Mouse (Mus musculus) heart, adult 2 months (tissue): ENCODE measurements around the gene Siglece. TPM values are rescaled to one million over a fixed set of nuclear protein-coding genes. Genes with fewer than 3 reads are reported as not detected.
A peak's percentile ranks its signal among the peaks of the same experiment; 100 is the strongest.
"Not testable (repeated sequence)": the region's sequence is repeated elsewhere in the genome, so short reads cannot be mapped to it uniquely, and the experiment has no call there.

Source experiments
- DNase-seq, 2 experiments: peaks; one replicate each; pipeline ENCODE4 v3.0.0; 2021
- H3K27ac ChIP-seq: fragments of 200-600 bp; 2 replicates; pipeline ENCODE4 v1.8.1; 2022
- H3K27me3 ChIP-seq: fragments of 200-500 bp; 2 replicates; pipeline ENCODE4 v1.6.1; 2012; ENCODE audit warnings: mild to moderate bottlenecking, low read length, inconsistent platforms, mixed read lengths; ENCODE audit not compliant: control insufficient read depth, insufficient read depth
- H3K36me3 ChIP-seq: fragments of 200-500 bp; 2 replicates; pipeline ENCODE4 v1.6.1; 2012; ENCODE audit warnings: low read length, inconsistent platforms; ENCODE audit not compliant: control insufficient read depth, insufficient read depth
- H3K4me1 ChIP-seq: fragments of 200-500 bp; 2 replicates; pipeline ENCODE4 v1.6.1; 2011; ENCODE audit warnings: low read length; ENCODE audit not compliant: control insufficient read depth, insufficient read depth
- H3K4me3 ChIP-seq: fragments of 200-600 bp; 2 replicates; pipeline ENCODE4 v1.8.1; 2022
- H3K79me2 ChIP-seq: fragments of 200-500 bp; replicated peaks from 2 replicates; pipeline ENCODE4 v1.6.1; 2012; ENCODE audit warnings: mild to moderate bottlenecking, inconsistent platforms, low read length, moderate library complexity, mixed read lengths; ENCODE audit not compliant: control insufficient read depth, insufficient read depth
- H3K9ac ChIP-seq: fragments of 200-500 bp; 2 replicates; pipeline ENCODE4 v1.6.1; 2012; ENCODE audit warnings: low read depth, mild to moderate bottlenecking, control low read depth, inconsistent platforms, low read length, mixed read lengths
- CTCF ChIP-seq: fragments of 200-600 bp; IDR thresholded peaks from 2 replicates; pipeline ENCODE4 v1.8.1; 2022; ENCODE audit warnings: antibody characterized with exemption, mild to moderate bottlenecking, moderate library complexity
- EP300 ChIP-seq: fragments of 200-500 bp; IDR thresholded peaks from 2 replicates; pipeline ENCODE4 v1.6.1; 2011; ENCODE audit warnings: low read depth, low read length, control low read depth; ENCODE audit not compliant: insufficient read depth
- POLR2A ChIP-seq: fragments of 200-500 bp; IDR thresholded peaks from 2 replicates; pipeline ENCODE4 v1.6.1; 2011; ENCODE audit warnings: mild to moderate bottlenecking, low read depth, low read length, control low read depth; ENCODE audit not compliant: insufficient read depth
- WGBS: fragments of 180-500 bp; shearing (Covaris S2); methylation state at CpG from one replicate; pipeline ENCODE4 v1.1.7; 2018; 5-methylcytosine and 5-hydroxymethylcytosine counted together
- intact Hi-C: fragments of 180-260 bp; cut with DNase I; formaldehyde crosslinking; loops from one replicate; pipeline ENCODE4 v1.15.1; 2025
- long read RNA-seq: library from polyadenylated mRNA; stranded (forward); transcript quantifications from one replicate; pipeline ENCODE4 v2.0.0, GENCODE M21; 2021
- polyA plus RNA-seq: library from polyadenylated mRNA; depleted of rRNA; stranded (reverse); fragments of >200 nt; gene quantifications from 2 replicates; pipeline ENCODE4 v1.2.3, GENCODE M21; 2012; rRNA removed
- total RNA-seq, 2 experiments: library from RNA; stranded (reverse); gene quantifications; 2 replicates each; pipeline ENCODE4 v1.2.3; 2021

Siglece gene
- total RNA-seq: 1 to 10 TPM; 1.6 to 1.9 TPM
- 1.7 and 2.1 TPM in 2 replicates for polyA plus RNA-seq
- long read RNA-seq, partial matches to known transcripts: 0 of 2 reads
- long read RNA-seq, other reads (novel, unspliced or antisense): 1 of 2 reads

DNA sequence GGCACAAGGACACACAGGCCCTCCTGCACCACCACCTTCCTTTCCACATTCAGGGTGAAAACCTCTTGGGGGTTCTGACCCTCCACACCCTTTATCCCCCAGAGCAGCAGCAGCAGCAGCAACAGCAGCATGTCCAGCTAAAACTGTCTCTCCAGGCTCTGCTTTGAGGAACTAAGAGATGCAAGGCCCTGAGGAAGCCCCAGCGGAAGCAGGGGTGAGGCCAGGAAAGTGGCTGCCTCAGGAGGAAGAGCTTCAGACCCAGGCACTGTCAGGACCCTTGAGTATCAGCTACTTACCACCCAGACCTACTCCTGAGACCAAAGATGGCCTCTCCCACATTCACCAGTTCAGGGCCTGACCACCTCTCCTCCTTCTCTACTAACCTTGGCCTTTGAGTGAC lies at the start of gene Siglece:
Gene Siglece (minus strand): TSS at position 160 of the 400 bp plus-strand sequence.
- no peaks in the 10 kb centered on the region; the same call in 1 of the 2 replicates for H3K4me1 ChIP-seq
- intact Hi-C loops: no loop called here
- H3K4me3 ChIP-seq: no peak within 1 kb of the TSS
- H3K79me2 ChIP-seq: no peaks in the 10 kb centered on the region
- no peaks in the 10 kb centered on the region for H3K36me3 ChIP-seq
- TF ChIP-seq POLR2A: 0 out of 2 replicates have a peak, but pooled peaks have one; percentile 23
- TF ChIP-seq CTCF: no peak
- H3K9ac ChIP-seq: no peak within 1 kb of the TSS
- 57% methylated on average over 1 of the region's 1 CpGs for WGBS
- H3K27me3 ChIP-seq: 0 out of 2 replicates have a peak, but pooled peaks cover 1% of the 10 kb centered on the region
- DNase-seq: no peak
- no peak within 1 kb of the TSS for H3K27ac ChIP-seq

GRCm38 (mm10) chr7:43690118-43690517 lies 30.2 kb upstream of the Siglece start, which contains the start of gene Klk14:
Gene Klk14 (plus strand): TSS chr7:43690418.
- no peak for DNase-seq
- Histone ChIP-seq H3K4me1 (peaks cover 1% of the 10 kb centered on the region; the same call in 1 of the 2 replicates), H3K36me3 (no peaks in the 10 kb centered on the region), H3K27me3 (no peaks in the 10 kb centered on the region), H3K27ac (no peak within 1 kb of the TSS), H3K9ac (no peak within 1 kb of the TSS), H3K4me3 (no peak within 1 kb of the TSS), H3K79me2 (no peaks in the 10 kb centered on the region)
- intact Hi-C loops: no loop called here
- TF ChIP-seq POLR2A: no peak
- no peak for TF ChIP-seq EP300
- no peak for TF ChIP-seq CTCF

GRCm38 (mm10) chr7:43685088-43685487 lies 25.1 kb upstream of the Siglece start:
- Histone ChIP-seq H3K27me3 (no peaks in the 10 kb centered on the region), H3K36me3 (no peaks in the 10 kb centered on the region), H3K27ac (peak overlapping the region; percentile 32), H3K4me1 (peaks cover 1% of the 10 kb centered on the region; the same call in 1 of the 2 replicates), H3K4me3 (no peak overlapping the region), H3K79me2 (no peaks in the 10 kb centered on the region), H3K9ac (no peak overlapping the region)
- DNase-seq: peak in 1 of 2 experiments; percentile 26
- WGBS: 31% methylated on average over 7 of the region's 7 CpGs
- intact Hi-C loops: no loop called here
- TF ChIP-seq EP300: peak; percentile 33; the same call in 1 of the 2 replicates
- TF ChIP-seq CTCF: no peak

DNA sequence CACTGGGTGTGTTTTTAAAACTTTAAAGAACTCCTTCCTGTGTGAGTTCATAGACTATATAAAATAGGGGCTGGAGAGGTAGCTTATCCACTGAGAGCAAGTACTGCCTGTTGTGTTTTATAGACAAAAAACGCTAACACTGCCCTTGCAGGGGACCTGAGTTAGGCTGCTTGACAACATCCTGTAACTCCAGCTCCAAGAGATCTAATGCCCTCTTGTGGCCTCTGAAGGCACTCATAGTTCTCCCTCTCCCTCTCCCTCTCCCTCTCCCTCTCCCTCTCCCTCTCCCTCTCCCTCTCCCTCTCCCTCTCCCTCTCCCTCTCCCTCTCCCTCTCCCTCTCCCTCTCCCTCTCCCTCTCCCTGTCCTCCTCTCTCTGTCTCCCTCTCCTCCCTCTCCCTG lies 22.6 kb upstream of the Siglece start:
- not testable (repeated sequence) for H3K27me3 ChIP-seq, H3K9ac ChIP-seq, H3K27ac ChIP-seq, H3K4me1 ChIP-seq, H3K4me3 ChIP-seq, H3K36me3 ChIP-seq, H3K79me2 ChIP-seq, DNase-seq
- WGBS: 22% methylated on average over 1 of the region's 1 CpGs
- intact Hi-C loops: loop anchor here (5.0 kb wide), 2 partner anchors 65 to 85 kb away; partner anchors contain the start of gene Klk12
- peak; percentile 43 for TF ChIP-seq CTCF

- WGBS: 17% methylated on average over 5 of the region's 5 CpGs
- TF ChIP-seq POLR2A (no peak), CTCF (peak; percentile 97; the same call in 1 of the 2 replicates), EP300 (peak; percentile 62; the same call in 1 of the 2 replicates)
- no peaks in the 10 kb centered on the region for H3K79me2 ChIP-seq
- intact Hi-C loops: loop anchor here (2.0 to 5.0 kb wide), 3 partner anchors 66 to 102 kb away; partner anchors contain the start of gene Klk12
- DNase-seq: peak; percentile 54 to 73
- H3K27ac ChIP-seq: no peak overlapping the region
- H3K4me1 ChIP-seq: peaks cover 1% of the 10 kb centered on the region; the same call in 1 of the 2 replicates
- H3K9ac ChIP-seq: no peak overlapping the region
- H3K27me3 ChIP-seq: no peaks in the 10 kb centered on the region
- H3K4me3 ChIP-seq: no peak overlapping the region
- no peaks in the 10 kb centered on the region for H3K36me3 ChIP-seq
These were observed 21.0 kb upstream of the Siglece start for GRCm38 (mm10) chr7:43680960-43681359.

DNA sequence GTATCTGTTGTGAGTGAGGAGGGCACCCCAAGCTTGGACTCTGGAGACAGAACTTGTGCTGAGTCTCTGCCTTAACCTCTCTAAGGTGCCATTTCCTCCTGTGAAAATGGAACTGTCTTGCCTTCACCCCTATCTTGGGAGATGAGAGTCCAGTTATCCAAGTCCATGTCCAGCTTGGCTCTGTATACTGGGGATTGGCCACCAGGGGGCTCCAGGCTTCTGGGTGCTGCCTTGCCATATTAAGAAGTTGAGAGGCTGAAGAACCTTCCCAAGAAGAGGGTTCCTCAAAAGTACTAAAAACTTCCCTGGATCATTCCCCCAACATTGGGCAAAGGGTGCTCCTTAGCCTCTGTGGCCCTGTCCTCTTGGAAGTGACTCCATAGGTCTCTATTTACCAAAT lies 18.6 kb upstream of the Siglece start:
- intact Hi-C loops: loop anchor here (1.0 to 10.0 kb wide), 2 partner anchors 217 to 696 kb away; no protein-coding TSS in a partner anchor
- Histone ChIP-seq H3K79me2 (no peaks in the 10 kb centered on the region), H3K27ac (no peak overlapping the region), H3K27me3 (no peaks in the 10 kb centered on the region), H3K4me3 (no peak overlapping the region), H3K4me1 (no peaks in the 10 kb centered on the region), H3K9ac (no peak overlapping the region), H3K36me3 (no peaks in the 10 kb centered on the region)
- peak; percentile 41 to 58 for DNase-seq
- TF ChIP-seq EP300: no peak
- TF ChIP-seq POLR2A: no peak
- peak; percentile 83 for TF ChIP-seq CTCF
